Comparison of ENCODE assay signal across 23 mouse cellular contexts in the genomic region with DNA sequence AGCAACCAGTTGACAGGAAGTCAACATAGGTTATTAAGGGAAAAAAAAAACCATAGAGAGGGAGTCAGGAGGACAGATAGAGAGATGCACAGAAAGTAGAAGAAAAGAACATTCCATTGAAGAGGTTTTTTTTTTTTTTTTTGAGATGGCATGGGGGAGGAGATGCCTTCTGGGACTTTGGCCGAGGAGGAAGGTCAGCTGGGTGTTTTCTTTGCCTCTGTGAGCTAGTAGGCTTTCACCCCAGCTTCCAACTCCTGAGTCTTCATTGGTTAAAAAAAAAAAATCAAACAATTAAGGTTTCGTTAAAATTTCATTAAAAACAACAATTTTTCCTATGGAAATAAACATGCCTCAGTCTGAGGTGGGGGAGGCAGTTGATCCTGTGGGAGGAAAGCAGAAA. TPM values are rescaled to one million over a fixed set of nuclear protein-coding genes. Genes with fewer than 3 reads are reported as not detected.
A peak's percentile ranks its signal among the peaks of the same experiment; 100 is the strongest.
DNase-seq lines count a peak whose midpoint lies in the region; ATAC-seq and TF ChIP-seq lines count a peak whose summit lies in the region.
"Had no signal": no experiment of that assay in that cellular context is flagged by ENCODE, and none has a peak within 500 bp of the region (broad histone marks: within the 10 kb centered on the region; RNA-seq: fewer than 3 reads in every experiment).

No protein-coding gene starts in this region.

- no peak overlapping the region for H3K9ac ChIP-seq in kidney, embryonic 16.5 days (replicated peaks; ENCODE audit: low read length)
- H3K9ac ChIP-seq: embryonic facial prominence, embryonic 12.5 days; embryonic facial prominence, embryonic 15.5 days; forebrain, postnatal 0 days; heart, embryonic 12.5 days; heart, embryonic 15.5 days had no signal

- no peaks in the 10 kb centered on the region for H3K36me3 ChIP-seq in kidney, adult 2 months (ENCODE audit: control insufficient read depth, insufficient read depth, low read length)
- no peaks in the 10 kb centered on the region for H3K36me3 ChIP-seq in kidney, embryonic 16.5 days (ENCODE audit: insufficient read depth, low read length)
- H3K36me3 ChIP-seq: embryonic facial prominence, embryonic 12.5 days; embryonic facial prominence, embryonic 15.5 days; heart, embryonic 12.5 days; heart, embryonic 15.5 days; hindbrain, embryonic 10.5 days had no signal

- TF ChIP-seq POLR2A in kidney, adult 2 months (IDR thresholded peaks at IDR 0.05; ENCODE audit: low read depth, low read length), result no peak
- TF ChIP-seq POLR2A in olfactory bulb, adult 2 months (IDR thresholded peaks at IDR 0.05; ENCODE audit: insufficient read depth, low read depth, low read length), result no peak

- TF ChIP-seq CTCF in kidney, adult 2 months (conservative IDR thresholded peaks at IDR 0.05; ENCODE audit: insufficient read depth, insufficient read length, low read depth, low read length), result no peak
- no peak for TF ChIP-seq CTCF in layer of hippocampus, adult 2 months (conservative IDR thresholded peaks at IDR 0.05)
- TF ChIP-seq CTCF in olfactory bulb, adult 2 months (IDR thresholded peaks at IDR 0.05; ENCODE audit: insufficient read depth, low read depth, low read length), result no peak

- H3K27me3 ChIP-seq in kidney, adult 2 months (replicated peaks; ENCODE audit: control insufficient read depth, insufficient read depth, low read length), result no peaks in the 10 kb centered on the region
- H3K27me3 ChIP-seq in kidney, embryonic 16.5 days (ENCODE audit: insufficient read depth, low read length), result no peaks in the 10 kb centered on the region
- H3K27me3 ChIP-seq: embryonic facial prominence, embryonic 12.5 days; embryonic facial prominence, embryonic 15.5 days; heart, embryonic 12.5 days; heart, embryonic 15.5 days had no signal

- no peak for ATAC-seq in kidney, embryonic 16.5 days (ENCODE audit: low FRiP score, low TSS enrichment)
- ATAC-seq: forebrain, embryonic 14.5 days had no signal

- H3K4me3 ChIP-seq in kidney, adult 2 months (ENCODE audit: insufficient read depth, low read depth, low read length), result no peak overlapping the region
- no peak overlapping the region for H3K4me3 ChIP-seq in kidney, embryonic 16.5 days (ENCODE audit: low read length)
- no peak overlapping the region for H3K4me3 ChIP-seq in layer of hippocampus, adult 2 months
- no peak overlapping the region for H3K4me3 ChIP-seq in olfactory bulb, adult 2 months (ENCODE audit: insufficient read depth, low read depth, low read length)
- H3K4me3 ChIP-seq: embryonic facial prominence, embryonic 12.5 days; embryonic facial prominence, embryonic 15.5 days; gastrocnemius, adult 2 months; heart, embryonic 12.5 days; heart, embryonic 15.5 days; hindbrain, embryonic 10.5 days had no signal

- no peak overlapping the region for H3K4me2 ChIP-seq in kidney, embryonic 16.5 days (replicated peaks; ENCODE audit: low read depth, low read length)
- H3K4me2 ChIP-seq: embryonic facial prominence, embryonic 12.5 days; embryonic facial prominence, embryonic 15.5 days; heart, embryonic 12.5 days; heart, embryonic 15.5 days had no signal

- H3K9me3 ChIP-seq in kidney, embryonic 16.5 days (ENCODE audit: low read length), result no peaks in the 10 kb centered on the region
- H3K9me3 ChIP-seq: embryonic facial prominence, embryonic 12.5 days; embryonic facial prominence, embryonic 15.5 days; heart, embryonic 12.5 days; heart, embryonic 15.5 days; hindbrain, embryonic 10.5 days had no signal

- WGBS in kidney, adult 2 months, result 37% methylated on average over 2 of the region's 2 CpGs
- 57% methylated on average over 2 of the region's 2 CpGs for WGBS in kidney, embryonic 16.5 days
- 57% methylated on average over 2 of the region's 2 CpGs for WGBS in olfactory bulb, adult 2 months

- H3K4me1 ChIP-seq in kidney, adult 2 months (ENCODE audit: control insufficient read depth, insufficient read depth, low read length), result peaks cover 6% of the 10 kb centered on the region; the same call in 1 of the 2 replicates
- no peaks in the 10 kb centered on the region for H3K4me1 ChIP-seq in kidney, embryonic 16.5 days (ENCODE audit: insufficient read depth, low read length)
- H3K4me1 ChIP-seq in olfactory bulb, adult 2 months (ENCODE audit: control insufficient read depth, insufficient read depth, low read length), result peaks cover 4% of the 10 kb centered on the region; the same call in 1 of the 2 replicates
- H3K4me1 ChIP-seq: embryonic facial prominence, embryonic 12.5 days; embryonic facial prominence, embryonic 15.5 days; heart, embryonic 12.5 days; heart, embryonic 15.5 days had no signal

- H3K27ac ChIP-seq in kidney, adult 2 months (ENCODE audit: insufficient read depth, low read depth, low read length), result peak overlapping the region; percentile 95
- H3K27ac ChIP-seq in kidney, embryonic 16.5 days (ENCODE audit: low read length), result no peak overlapping the region
- H3K27ac ChIP-seq in layer of hippocampus, adult 2 months, result peak overlapping the region; percentile 80
- H3K27ac ChIP-seq in olfactory bulb, adult 2 months (ENCODE audit: insufficient read depth, low read depth, low read length), result 0 out of 2 replicates have a peak overlapping the region, but pooled peaks have one; percentile 10
- H3K27ac ChIP-seq: embryonic facial prominence, embryonic 12.5 days; embryonic facial prominence, embryonic 15.5 days; gastrocnemius, adult 2 months; heart, embryonic 15.5 days; hindbrain, embryonic 10.5 days had no signal

- DNase-seq in kidney, adult 2 months, result peak; percentile 57
- peak; percentile 10 for DNase-seq in kidney, postnatal 14 days
- DNase-seq in kidney, adult 18-20 months, result no peak
- DNase-seq in layer of hippocampus, adult 2 months (ENCODE audit: low spot score in 2 of 2), result no peak
- no peak for DNase-seq in layer of hippocampus, adult 9-11 months
- no peak for DNase-seq in heart, adult 11 months
- DNase-seq: cerebellum, adult 11 months; cerebellum, adult 9-11 months; cerebellum, postnatal 25 days; gastrocnemius, adult 2 months; gastrocnemius, postnatal 14 days; heart, adult 18-20 months; heart, postnatal 10 days; heart, postnatal 36 days had no signal

RNA-seq across cellular contexts. Expression of a gene that starts 28.4 kb away (rescaled TPM):
- 2.5 and 3.5 TPM in 2 replicates for polyA plus RNA-seq in kidney, adult 2 months (2012; rRNA removed)
- polyA plus RNA-seq in kidney, embryonic 16.5 days (2015; fragmentation: Nextera tagmentation; extraction: Ambion mirVana), result 18.7 and 19.3 TPM in 2 replicates
- 10 to 100 TPM; 27.7 to 31.8 TPM for total RNA-seq in layer of hippocampus, adult 2 months (2021)
- polyA plus RNA-seq in olfactory bulb, adult 2 months (2012; ENCODE audit: insufficient read depth, insufficient read length, low replicate concordance, missing spikeins), result not detected in 2 replicates

Comparison
In these comparisons a context has a peak if more than half of its experiments do, and no peak if none do; other contexts are left out.
1. DNase-seq: peak in kidney, adult 2 months (single experiment) and kidney, postnatal 14 days (single experiment); none in kidney, adult 18-20 months (single experiment), layer of hippocampus, adult 2 months (0 of 2), layer of hippocampus, adult 9-11 months (single experiment) and heart, adult 11 months (single experiment).